ENCODE assay signal across 15 mouse cellular contexts in the genomic region with DNA sequence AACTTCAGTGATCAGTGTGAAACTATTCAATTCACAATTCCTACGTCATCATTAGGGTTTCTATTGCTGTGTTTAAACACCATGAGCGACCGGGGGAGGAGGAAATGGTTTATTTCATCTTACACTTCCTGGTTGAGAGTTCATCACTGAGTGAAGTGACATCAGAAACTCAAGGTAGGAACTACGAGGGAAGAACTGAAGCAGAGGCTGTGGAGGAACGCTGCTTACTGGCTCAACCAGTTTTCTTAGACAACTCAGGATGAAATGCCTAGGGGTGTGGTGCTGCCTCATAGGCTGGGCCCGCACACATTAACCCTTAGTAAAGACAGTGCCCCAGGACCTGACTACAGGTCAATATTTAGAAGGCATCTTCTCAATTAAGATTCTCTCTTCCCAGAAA.
"Had no signal": no experiment of that assay in that cellular context is flagged by ENCODE, and none has a peak within 500 bp of the region (broad histone marks: within the 10 kb centered on the region; RNA-seq: fewer than 3 reads in every experiment).

No protein-coding gene starts in this region.

- H3K27ac ChIP-seq: kidney, postnatal 0 days; limb, embryonic 12.5 days; liver, embryonic 14.5 days; neural tube, embryonic 15.5 days had no signal

- H3K4me3 ChIP-seq: limb, embryonic 12.5 days; myocyte; neural tube, embryonic 15.5 days had no signal

- H3K36me3 ChIP-seq: limb, embryonic 12.5 days; neural tube, embryonic 15.5 days had no signal

- H3K27me3 ChIP-seq: limb, embryonic 12.5 days; neural tube, embryonic 15.5 days had no signal

- H3K4me2 ChIP-seq: limb, embryonic 12.5 days; neural tube, embryonic 15.5 days had no signal

- H3K4me1 ChIP-seq: limb, embryonic 12.5 days; neural tube, embryonic 15.5 days had no signal

- DNase-seq: kidney, adult 9 months; kidney, postnatal 36 days; layer of hippocampus, adult 9-11 months; layer of hippocampus, postnatal 36 days; lung, adult 18-20 months; lung, postnatal 36 days; midbrain, embryonic 14.5 days; right cerebral cortex, adult 18-20 months; thymus, adult 18-20 months; thymus, postnatal 14 days had no signal

- H3K9me3 ChIP-seq: limb, embryonic 12.5 days; neural tube, embryonic 15.5 days had no signal

- H3K9ac ChIP-seq: limb, embryonic 12.5 days; liver, embryonic 14.5 days; neural tube, embryonic 15.5 days had no signal
